Mouse (Mus musculus) intestine, embryonic 14.5 days (tissue): ENCODE data around the gene Mmachc. TPM values are rescaled to one million over a fixed set of nuclear protein-coding genes. Genes with fewer than 3 reads are reported as not detected.

Experiments
- ATAC-seq: fragments of 200-750 bp; cut with Nextera tagmentation; replicated peaks from 2 replicates; pipeline ENCODE4 v1.8.0; 2017; ENCODE audit warnings: low read depth, moderate number of reproducible peaks, moderate TSS enrichment, moderate library complexity; ENCODE audit not compliant: low FRiP score, low TSS enrichment
- DNase-seq: peaks from one replicate; pipeline ENCODE4 v3.0.0-alpha.2; 2018; ENCODE audit warnings: low spot score
- H3K27ac ChIP-seq: fragments of 300-500 bp; sonication (generic); 2 replicates; pipeline ENCODE4 v1.5.1; 2014; ENCODE audit warnings: low read depth, mild to moderate bottlenecking, control low read depth
- H3K27me3 ChIP-seq: fragments of 300-500 bp; sonication (generic); replicated peaks from 2 replicates; pipeline ENCODE4 v1.6.1; 2014; ENCODE audit warnings: low read length, control low read depth; ENCODE audit not compliant: control insufficient read depth, insufficient read depth
- H3K36me3 ChIP-seq: fragments of 300-500 bp; sonication (generic); 2 replicates; pipeline ENCODE4 v1.6.1; 2014; ENCODE audit warnings: low read length, control low read depth; ENCODE audit not compliant: control insufficient read depth, insufficient read depth
- H3K4me1 ChIP-seq: fragments of 300-500 bp; sonication (generic); replicated peaks from 2 replicates; pipeline ENCODE4 v1.6.1; 2014; ENCODE audit warnings: low read length, control low read depth, mixed read lengths; ENCODE audit not compliant: control insufficient read depth, insufficient read depth
- H3K4me2 ChIP-seq: fragments of 300-500 bp; sonication (generic); 2 replicates; pipeline ENCODE4 v1.6.1; 2014; ENCODE audit warnings: low read length
- H3K4me3 ChIP-seq: fragments of 300-500 bp; sonication (generic); 2 replicates; pipeline ENCODE4 v1.5.1; 2014; ENCODE audit warnings: low read depth, low read length, control low read depth, mixed read lengths
- H3K9ac ChIP-seq: fragments of 300-500 bp; sonication (generic); 2 replicates; pipeline ENCODE4 v1.6.1; 2014; ENCODE audit warnings: mild to moderate bottlenecking, low read length
- H3K9me3 ChIP-seq: fragments of 300-500 bp; sonication (generic); 2 replicates; pipeline ENCODE4 v1.6.1; 2016; ENCODE audit warnings: low read length, control low read depth; ENCODE audit not compliant: control insufficient read depth
- WGBS: fragments of 180-500 bp; shearing (Covaris S2); extraction: QIAGEN DNeasy Blood & Tissue Kit; methylation state at CpG from one replicate; pipeline ENCODE4 v1.1.7; 2014; 5-methylcytosine and 5-hydroxymethylcytosine counted together
- polyA plus RNA-seq: library from polyadenylated mRNA; unstranded; fragments of >200 nt; fragmentation: Nextera tagmentation; extraction: Ambion mirVana; gene quantifications from 2 replicates; pipeline ENCODE4 v1.2.1, GENCODE M21; 2014

Mmachc gene
- polyA plus RNA-seq, 1 experiment from 2014 or later = 12.9 TPM

DNA sequence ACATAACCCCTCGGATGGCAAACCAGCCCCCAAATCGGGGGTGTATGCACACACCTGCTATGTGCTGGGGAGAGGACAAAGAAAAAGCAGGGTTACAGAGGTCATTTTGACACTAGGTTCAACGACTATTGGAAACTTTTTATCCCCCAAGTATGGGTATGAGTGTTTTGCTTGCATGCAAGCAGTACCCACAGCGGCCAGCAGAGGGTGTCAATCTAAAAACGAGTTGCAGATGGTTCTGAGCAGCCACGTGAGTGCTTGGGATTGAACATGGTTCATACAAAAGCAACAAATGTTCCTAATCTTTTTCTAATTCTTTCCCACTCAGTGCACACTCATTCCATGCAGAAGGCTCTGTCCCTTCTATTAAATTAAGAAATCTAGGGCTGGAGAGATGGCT lies 4.4 kb downstream of the Mmachc start:
- Histone ChIP-seq H3K27me3 (no peaks in the 10 kb centered on the region), H3K4me3 (no peak overlapping the region), H3K4me2 (no peak overlapping the region), H3K9ac (no peak overlapping the region), H3K9me3 (no peaks in the 10 kb centered on the region), H3K4me1 (0 out of 2 replicates have a peak, but pooled peaks cover 5% of the 10 kb centered on the region), H3K36me3 (peaks cover 39% of the 10 kb centered on the region), H3K27ac (no peak overlapping the region)
- 42% methylated on average over 6 of the region's 6 CpGs for WGBS
- ATAC-seq (no peak), DNase-seq (peak; percentile 93)

DNA sequence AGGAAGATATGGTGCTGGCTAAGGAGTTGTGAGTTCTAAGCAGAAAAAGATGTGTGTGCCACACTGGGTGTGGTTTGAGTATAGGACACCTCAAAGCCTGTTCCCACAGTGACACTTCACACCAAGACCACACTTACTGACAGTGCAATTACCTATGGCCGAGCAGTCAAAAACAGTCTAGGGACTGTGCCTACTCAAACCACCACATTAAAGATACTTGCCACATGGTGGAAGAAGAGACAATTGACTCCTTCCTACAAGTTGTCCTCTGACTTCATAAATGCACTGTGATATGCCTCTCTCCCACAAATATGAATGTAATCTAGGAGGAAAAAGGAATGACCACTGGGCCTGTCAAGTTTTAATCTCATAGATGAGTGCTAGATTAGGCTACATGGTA lies 7.2 kb downstream of the Mmachc start:
- H3K9ac ChIP-seq = no peak overlapping the region
- no peaks in the 10 kb centered on the region for H3K27me3 ChIP-seq
- WGBS = 65% methylated on average over 1 of the region's 1 CpGs
- no peaks in the 10 kb centered on the region for H3K9me3 ChIP-seq
- H3K27ac ChIP-seq = no peak overlapping the region
- H3K4me2 ChIP-seq = no peak overlapping the region
- no peak for DNase-seq
- H3K36me3 ChIP-seq = peaks cover 64% of the 10 kb centered on the region
- H3K4me1 ChIP-seq = no peaks in the 10 kb centered on the region
- ATAC-seq = no peak
- no peak overlapping the region for H3K4me3 ChIP-seq

DNA sequence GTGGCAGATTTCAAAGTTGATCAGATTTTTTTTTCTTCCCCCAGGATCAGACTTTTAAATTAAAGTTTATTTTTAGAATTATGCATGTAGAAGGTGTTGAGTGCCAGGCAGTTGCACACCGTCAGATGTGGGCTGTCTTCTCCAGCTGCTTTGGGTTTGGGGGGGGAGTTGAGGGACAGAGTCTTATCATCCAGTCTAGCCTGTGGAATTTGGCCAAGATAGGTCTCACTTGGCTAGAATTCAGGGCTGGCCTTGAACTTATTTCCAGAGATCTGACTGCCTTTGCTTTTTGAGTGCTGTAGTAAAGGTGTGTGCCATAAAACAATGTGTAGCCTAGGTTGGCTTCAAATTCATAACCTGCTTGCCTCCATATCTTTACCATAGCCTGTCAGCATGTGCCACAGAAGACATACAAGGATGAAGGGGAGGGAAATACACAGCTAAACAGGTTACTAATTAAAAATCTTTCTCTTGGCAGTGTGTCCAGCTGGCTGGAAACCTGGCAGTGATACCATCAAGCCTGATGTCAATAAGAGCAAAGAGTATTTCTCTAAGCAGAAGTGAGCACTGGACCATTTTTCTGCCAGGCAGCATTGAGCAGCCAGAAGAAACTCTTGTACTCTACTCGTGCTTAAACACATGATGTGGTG lies 9.4 kb downstream of the Mmachc start:
- DNase-seq (no peak), ATAC-seq (no peak)
- H3K4me3 ChIP-seq = no peak overlapping the region
- no peaks in the 10 kb centered on the region for H3K27me3 ChIP-seq
- no peaks in the 10 kb centered on the region for H3K9me3 ChIP-seq
- peaks cover 72% of the 10 kb centered on the region for H3K36me3 ChIP-seq
- no peaks in the 10 kb centered on the region for H3K4me1 ChIP-seq
- 77% methylated on average over 2 of the region's 2 CpGs for WGBS
- no peak overlapping the region for H3K27ac ChIP-seq
- H3K9ac ChIP-seq = no peak overlapping the region
- no peak overlapping the region for H3K4me2 ChIP-seq

DNA sequence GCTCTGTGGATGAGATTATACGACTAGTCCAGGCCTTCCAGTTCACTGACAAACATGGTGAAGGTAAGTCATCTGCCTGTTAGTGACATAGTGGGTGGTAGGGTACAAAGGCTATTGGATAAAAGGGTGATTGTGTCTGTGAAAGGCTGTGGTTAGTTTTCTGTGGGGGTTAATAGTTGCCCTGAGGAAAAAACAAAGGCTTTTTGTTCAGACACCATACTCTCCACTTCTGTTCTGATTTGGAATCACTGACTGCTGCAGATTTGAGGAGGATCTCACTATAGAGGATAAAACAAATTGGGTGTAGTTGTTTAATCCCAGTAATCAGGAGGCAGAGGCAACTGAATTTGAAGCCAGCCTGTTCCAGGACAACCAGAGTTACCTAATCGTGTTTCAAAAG lies 14.4 kb downstream of the Mmachc start:
- no peak for ATAC-seq
- Histone ChIP-seq H3K4me1 (no peaks in the 10 kb centered on the region; the same call in 1 of the 2 replicates), H3K4me3 (no peak overlapping the region), H3K27me3 (no peaks in the 10 kb centered on the region), H3K9me3 (no peaks in the 10 kb centered on the region), H3K27ac (no peak overlapping the region), H3K9ac (no peak overlapping the region), H3K4me2 (no peak overlapping the region), H3K36me3 (peaks cover 96% of the 10 kb centered on the region)
- 78% methylated on average over 2 of the region's 2 CpGs for WGBS
- no peak for DNase-seq

DNA sequence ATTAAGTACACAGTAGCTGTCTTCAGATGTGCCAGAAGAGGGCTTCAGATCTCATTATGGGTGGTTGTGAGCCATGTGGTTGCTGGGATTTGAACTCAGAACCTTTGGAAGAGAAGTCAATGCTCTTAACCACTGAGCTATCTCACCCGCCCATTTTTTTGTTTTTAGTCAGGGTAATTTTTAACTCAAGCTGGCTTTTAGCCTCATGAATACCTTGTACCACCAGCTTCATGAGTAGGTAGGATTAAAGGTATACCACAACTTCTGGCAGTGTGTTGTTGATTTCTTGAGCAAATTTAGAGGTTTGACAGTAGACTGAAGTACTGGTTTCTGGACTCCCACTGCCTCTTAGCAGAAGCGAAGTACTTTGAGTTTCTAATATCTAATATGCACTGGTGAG lies 16.1 kb downstream of the Mmachc start:
- no peaks in the 10 kb centered on the region for H3K9me3 ChIP-seq
- H3K36me3 ChIP-seq = peaks cover 99% of the 10 kb centered on the region
- no peaks in the 10 kb centered on the region for H3K27me3 ChIP-seq
- DNase-seq = no peak
- no peak for ATAC-seq
- H3K4me3 ChIP-seq = no peak overlapping the region
- H3K4me2 ChIP-seq = no peak overlapping the region
- no peak overlapping the region for H3K9ac ChIP-seq
- H3K4me1 ChIP-seq = peaks cover 2% of the 10 kb centered on the region
- no peak overlapping the region for H3K27ac ChIP-seq
- WGBS = 91% methylated on average over 2 of the region's 2 CpGs

DNA sequence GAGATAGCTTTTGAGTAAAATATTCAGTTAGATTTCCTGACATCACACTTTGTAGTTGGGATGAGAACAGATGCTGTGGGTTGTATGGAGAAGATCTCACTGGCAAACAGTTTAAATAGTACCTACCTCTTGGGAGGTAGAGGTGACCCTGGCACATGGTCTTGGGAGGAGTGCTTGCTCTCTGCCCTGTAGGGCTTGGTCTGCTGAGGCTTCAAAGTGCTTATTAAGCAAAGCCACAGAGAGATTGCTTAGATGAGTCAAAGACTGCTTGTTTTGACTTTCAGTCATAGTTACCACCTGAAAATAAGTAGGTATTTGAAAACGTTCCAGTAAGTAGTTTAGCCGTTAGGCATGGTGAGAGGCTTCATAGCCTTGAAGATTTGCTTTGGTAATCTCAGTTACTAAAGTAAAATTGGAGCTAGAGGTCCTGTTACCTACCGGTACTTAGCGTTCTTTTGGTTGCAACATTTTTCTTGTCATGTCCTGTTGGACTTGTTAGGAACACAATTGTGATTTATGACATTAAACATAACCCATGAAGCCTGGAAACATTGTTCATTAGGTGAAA lies 18.8 kb downstream of the Mmachc start:
- no peak overlapping the region for H3K27ac ChIP-seq
- no peaks in the 10 kb centered on the region for H3K9me3 ChIP-seq
- H3K4me1 ChIP-seq = peaks cover 14% of the 10 kb centered on the region
- DNase-seq (no peak), ATAC-seq (no peak)
- no peak overlapping the region for H3K9ac ChIP-seq
- WGBS = 87% methylated on average over 4 of the region's 4 CpGs
- H3K36me3 ChIP-seq = peaks cover 72% of the 10 kb centered on the region
- H3K27me3 ChIP-seq = no peaks in the 10 kb centered on the region
- no peak overlapping the region for H3K4me2 ChIP-seq
- H3K4me3 ChIP-seq = no peak overlapping the region

DNA sequence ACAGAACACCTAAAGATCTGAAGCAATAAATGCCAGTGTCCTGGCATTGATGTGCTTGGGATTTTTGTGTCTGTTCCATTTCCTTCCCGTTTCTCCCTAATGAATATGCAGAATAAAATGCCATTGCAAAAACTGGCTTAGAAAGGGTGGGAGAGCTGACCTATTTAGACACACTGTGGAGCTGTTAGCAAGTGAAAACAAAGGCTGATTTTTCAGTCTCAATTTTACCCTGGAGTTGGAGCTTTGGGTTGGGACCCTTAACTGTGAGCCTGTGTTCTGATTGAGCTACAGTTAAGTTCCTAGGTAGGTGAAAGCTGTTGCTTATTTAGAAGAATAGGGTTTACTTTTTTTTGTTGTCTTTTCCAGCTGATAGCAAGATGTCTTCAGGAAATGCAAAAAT lies 21.2 kb downstream of the Mmachc start:
- Histone ChIP-seq H3K27me3 (no peaks in the 10 kb centered on the region), H3K36me3 (peaks cover 48% of the 10 kb centered on the region), H3K4me3 (peak overlapping the region; percentile 74), H3K9ac (peak overlapping the region; percentile 82), H3K27ac (no peak overlapping the region), H3K9me3 (no peaks in the 10 kb centered on the region), H3K4me1 (peaks cover 14% of the 10 kb centered on the region), H3K4me2 (peak overlapping the region; percentile 73)
- ATAC-seq (no peak), DNase-seq (no peak)
- WGBS = 21% methylated on average over 1 of the region's 1 CpGs

DNA sequence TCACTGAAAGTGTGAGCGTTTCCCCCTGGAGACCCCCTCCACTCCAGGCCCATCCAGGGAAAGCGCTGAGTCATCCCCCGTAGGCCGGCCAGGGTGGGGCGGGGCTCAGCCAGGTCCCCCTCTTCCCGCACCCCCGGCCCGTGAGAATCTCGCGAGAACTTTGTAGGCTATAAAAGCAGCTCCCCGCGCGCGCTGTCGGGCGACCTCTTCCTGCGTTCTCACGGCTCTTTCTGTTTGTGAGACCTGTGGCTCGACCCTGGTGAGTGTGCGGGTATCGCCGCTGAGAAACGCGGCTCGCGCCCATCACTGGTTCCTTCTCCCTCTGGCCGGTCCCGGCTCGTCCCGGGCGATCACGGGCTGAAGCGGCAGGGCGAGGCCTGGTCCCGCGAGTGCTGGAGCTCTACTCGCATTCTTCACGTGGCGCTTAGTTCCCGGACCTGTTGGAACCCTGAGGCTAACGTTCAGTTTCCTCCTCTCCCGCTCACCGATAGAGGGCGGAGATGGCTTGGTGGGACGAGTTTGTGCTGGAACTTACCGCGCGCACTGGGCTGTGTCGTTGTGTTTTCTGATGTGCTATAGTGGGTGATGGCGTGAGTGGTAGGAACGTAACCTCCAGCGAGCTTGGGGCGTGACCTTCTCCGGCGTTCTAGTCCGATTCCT lies 22.7 kb downstream of the Mmachc start, which contains the start of gene Prdx1:
Gene Prdx1, plus strand, starts transcription at position 143 of the 660 bp plus-strand sequence.
- no peaks in the 10 kb centered on the region for H3K9me3 ChIP-seq
- peaks cover 14% of the 10 kb centered on the region for H3K4me1 ChIP-seq
- no peaks in the 10 kb centered on the region for H3K27me3 ChIP-seq
- peak; percentile 100 for DNase-seq
- peak within 1 kb of the TSS; percentile 74 for H3K4me3 ChIP-seq
- peak within 1 kb of the TSS; percentile 82 for H3K9ac ChIP-seq
- H3K27ac ChIP-seq = peak within 1 kb of the TSS; percentile 97
- H3K4me2 ChIP-seq = peak within 1 kb of the TSS; percentile 73
- WGBS = under 1% methylated on average over 55 of the region's 56 CpGs
- peak; percentile 97 for ATAC-seq
- H3K36me3 ChIP-seq = peaks cover 33% of the 10 kb centered on the region
